Mouse (Mus musculus) left cerebral cortex, adult 8-10 months (tissue): Measurements from ENCODE around the gene Spint2. TPM values are rescaled to one million over a fixed set of nuclear protein-coding genes. Genes with fewer than 3 reads are reported as not detected.
"Not testable (repeated sequence)": the region's sequence is repeated elsewhere in the genome, so short reads cannot be mapped to it uniquely, and the experiment has no call there.

ENCODE experiments used
- DNase-seq, 2 experiments: peaks; one replicate each; pipeline ENCODE4 v3.0.0; 2022; ENCODE audit warnings: low spot score in 2 of 2
- total RNA-seq, 4 experiments: library from RNA; stranded (reverse); gene quantifications; 2 replicates each; pipeline ENCODE4 v1.2.4; 2022

The Spint2 gene
- total RNA-seq, 4 experiments from 2014 or later = 27.9 to 38.2 (median 33.0) TPM

DNA sequence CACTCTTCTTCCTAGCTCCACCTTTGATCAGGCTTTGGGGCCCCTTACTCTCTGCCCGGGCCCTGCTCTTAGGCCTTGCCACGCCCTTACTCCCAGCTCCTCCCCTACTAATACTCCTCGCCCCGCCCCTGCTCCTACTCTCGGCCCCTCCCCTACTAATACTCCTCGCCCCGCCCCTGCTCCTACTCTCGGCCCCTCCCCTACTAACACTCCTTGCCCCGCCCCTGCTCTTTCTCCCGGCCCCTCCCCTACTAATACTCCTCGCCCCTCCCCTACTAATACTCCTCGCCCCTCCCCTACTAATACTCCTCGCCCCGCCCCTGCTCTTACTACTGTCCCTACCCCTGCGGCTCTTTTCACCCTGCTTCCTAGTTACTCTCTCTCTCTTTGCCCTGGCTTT is 70.7 kb downstream of the Spint2 start:
- not testable (repeated sequence) for DNase-seq

Other genes with a start within 250 kb of the Spint2 start
- 10 to 100 TPM in 1 of 4 experiments, 1 to 10 TPM in 3; 7.0 to 10.5 (median 9.2) TPM for gene Ryr1, start 156.7 kb downstream of the Spint2 start, total RNA-seq
- gene Rasgrp4, start 147.1 kb downstream of the Spint2 start, total RNA-seq = 1 to 10 TPM in 2 of 4 experiments, under 1 TPM in 2; 0.68 to 1.3 (median 1.1) TPM
- 10 to 100 TPM; 34.8 to 36.2 (median 35.5) TPM for gene Fam98c, start 125.7 kb downstream of the Spint2 start, total RNA-seq
- 1 to 10 TPM in 1 of 4 experiments, under 1 TPM in 3; 0.54 to 1.7 (median 0.67) TPM for gene Ggn, start 111.7 kb downstream of the Spint2 start, total RNA-seq
- 10 to 100 TPM; 30.7 to 39.6 (median 38.9) TPM for gene Spred3, start 111.5 kb downstream of the Spint2 start, total RNA-seq
- gene Psmd8, start 101.2 kb downstream of the Spint2 start, total RNA-seq = 100 to 1,000 TPM; 118 to 137 (median 127) TPM
- gene Catsperg1, start 67.9 kb downstream of the Spint2 start, total RNA-seq = 1 to 10 TPM; 1.1 to 1.7 (median 1.4) TPM
- gene Kcnk6, start 49.4 kb downstream of the Spint2 start, total RNA-seq = 1 to 10 TPM; 2.6 to 5.0 (median 3.8) TPM
- 10 to 100 TPM; 50.5 to 55.8 (median 53.6) TPM for gene Yif1b, start 43.6 kb downstream of the Spint2 start, total RNA-seq
- gene 2200002D01Rik, start 33.4 kb downstream of the Spint2 start, total RNA-seq = not detected
- 10 to 100 TPM; 35.3 to 41.0 (median 39.8) TPM for gene Ppp1r14a, start 7.4 kb upstream of the Spint2 start, total RNA-seq
- 100 to 1,000 TPM in 2 of 4 experiments, 10 to 100 TPM in 2; 87.4 to 112 (median 99.7) TPM for gene Dpf1, start 22.0 kb upstream of the Spint2 start, total RNA-seq
- 10 to 100 TPM; 55.2 to 64.7 (median 57.8) TPM for gene Sipa1l3, start 236.7 kb upstream of the Spint2 start, total RNA-seq